Mouse (Mus musculus): Measurements from ENCODE around the gene Afm. TPM values are rescaled to one million over a fixed set of nuclear protein-coding genes. Genes with fewer than 3 reads are reported as not detected.

Afm gene
- not detected in 2 replicates for polyA plus RNA-seq (2011; ENCODE audit: insufficient read depth, insufficient read length, low replicate concordance, missing spikeins)

DNA sequence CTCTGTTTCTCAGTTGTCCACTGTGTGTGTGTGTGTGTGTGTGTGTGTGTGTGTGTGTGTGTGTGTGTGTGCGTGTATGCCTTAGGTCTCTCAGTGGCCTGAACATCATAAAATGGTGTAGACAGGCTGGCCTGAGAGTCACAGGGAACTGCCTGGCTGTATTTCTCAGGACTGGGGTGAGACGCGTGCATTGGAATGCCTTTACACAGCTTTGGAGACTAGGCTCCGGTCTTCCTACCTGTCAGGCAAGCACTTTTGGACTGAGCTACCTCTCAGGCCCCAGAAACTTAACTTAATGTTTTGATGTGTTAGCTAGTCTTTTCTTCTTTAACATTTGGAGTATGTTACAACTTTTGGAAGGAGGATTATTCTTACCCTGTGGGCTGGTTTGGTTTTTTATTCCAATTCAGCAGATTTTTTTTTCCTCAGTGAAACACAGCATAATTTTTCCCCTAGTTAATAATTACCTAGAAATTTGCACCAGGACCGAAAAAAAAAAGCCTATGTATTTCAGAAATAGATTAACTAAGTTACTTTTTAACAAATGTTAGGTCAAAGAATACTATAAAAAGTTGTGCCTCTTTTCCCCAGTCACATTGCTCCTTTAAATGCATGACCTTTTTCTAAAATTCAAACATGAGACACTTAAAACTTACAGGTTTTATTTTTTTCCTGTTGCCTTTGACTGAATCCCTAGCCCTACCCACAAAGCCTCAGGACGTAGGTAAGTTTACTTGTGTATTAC lies at the start of gene Afm:
TSS of gene Afm (plus strand) at position 577 of the 745 bp plus-strand sequence.
- Histone ChIP-seq H3K27ac (ENCODE audit: control insufficient read depth, insufficient read depth, low read depth, low read length, poor library complexity) (no peak within 1 kb of the TSS), H3K4me1 (ENCODE audit: control insufficient read depth, insufficient read depth, low read length) (no peaks in the 10 kb centered on the region), H3K4me3 (replicated peaks; ENCODE audit: control insufficient read depth, low read depth, low read length) (no peak within 1 kb of the TSS)
- 77% methylated on average over 6 of the region's 6 CpGs for WGBS
- TF ChIP-seq POLR2A (IDR thresholded peaks at IDR 0.05; ENCODE audit: borderline replicate concordance, control insufficient read depth, low read depth, low read length) (no peak), CTCF (IDR thresholded peaks at IDR 0.05; ENCODE audit: control insufficient read depth, insufficient read depth, low read length) (no peak)

DNA sequence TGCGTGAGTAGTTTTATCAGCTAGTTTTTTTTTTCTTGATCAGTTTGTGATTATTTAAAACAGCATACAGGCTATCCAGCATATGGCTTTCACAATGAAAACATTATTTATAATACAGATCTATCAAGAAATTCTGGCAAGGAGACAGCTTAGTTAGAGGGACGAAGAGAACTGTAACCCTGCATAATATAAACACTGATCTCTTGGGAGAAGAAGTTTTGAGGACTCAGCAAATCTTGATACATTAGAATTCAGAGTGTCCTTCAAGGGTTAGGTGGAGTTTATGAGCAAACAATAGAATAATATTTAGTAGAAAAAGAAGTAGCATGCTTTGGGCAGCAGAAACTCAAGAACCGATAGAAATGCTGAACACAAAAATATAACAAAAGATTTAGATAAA lies 47.9 kb upstream of the Afm start:
- TF ChIP-seq POLR2A (IDR thresholded peaks at IDR 0.05; ENCODE audit: borderline replicate concordance, control insufficient read depth, low read depth, low read length) (no peak), CTCF (IDR thresholded peaks at IDR 0.05; ENCODE audit: control insufficient read depth, insufficient read depth, low read length) (no peak)
- Histone ChIP-seq H3K27ac (ENCODE audit: control insufficient read depth, insufficient read depth, low read depth, low read length, poor library complexity) (no peak overlapping the region), H3K4me3 (replicated peaks; ENCODE audit: control insufficient read depth, low read depth, low read length) (no peak overlapping the region), H3K4me1 (ENCODE audit: control insufficient read depth, insufficient read depth, low read length) (no peaks in the 10 kb centered on the region)
- WGBS, result 90% methylated on average over 3 of the region's 3 CpGs

DNA sequence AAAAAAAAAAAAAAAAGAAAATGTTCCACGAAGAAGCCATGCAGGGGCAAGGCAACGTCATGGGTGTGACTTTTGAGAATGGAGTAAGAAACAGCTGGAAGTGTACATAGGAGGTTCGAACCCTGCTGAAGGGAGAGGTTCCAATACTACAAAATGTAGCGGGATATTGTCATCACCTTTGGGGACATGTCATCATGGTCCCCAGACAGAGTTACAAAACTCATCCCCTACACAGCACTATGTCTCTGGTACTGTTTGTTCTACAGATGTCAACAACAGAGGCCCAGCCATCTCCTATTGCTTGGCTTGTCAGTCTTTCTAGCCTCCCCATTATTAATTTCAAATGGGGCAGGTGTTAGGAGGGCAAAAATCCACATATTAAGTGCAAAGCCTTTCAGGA lies 44.8 kb upstream of the Afm start:
- H3K4me1 ChIP-seq (ENCODE audit: control insufficient read depth, insufficient read depth, low read length), result no peaks in the 10 kb centered on the region
- whole genome bisulfite sequencing, result 85% methylated on average over 4 of the region's 4 CpGs
- TF ChIP-seq CTCF (IDR thresholded peaks at IDR 0.05; ENCODE audit: control insufficient read depth, insufficient read depth, low read length), result no peak
- no peak for TF ChIP-seq POLR2A (IDR thresholded peaks at IDR 0.05; ENCODE audit: borderline replicate concordance, control insufficient read depth, low read depth, low read length)
- no peak overlapping the region for H3K4me3 ChIP-seq (replicated peaks; ENCODE audit: control insufficient read depth, low read depth, low read length)
- H3K27ac ChIP-seq (ENCODE audit: control insufficient read depth, insufficient read depth, low read depth, low read length, poor library complexity), result no peak overlapping the region

DNA sequence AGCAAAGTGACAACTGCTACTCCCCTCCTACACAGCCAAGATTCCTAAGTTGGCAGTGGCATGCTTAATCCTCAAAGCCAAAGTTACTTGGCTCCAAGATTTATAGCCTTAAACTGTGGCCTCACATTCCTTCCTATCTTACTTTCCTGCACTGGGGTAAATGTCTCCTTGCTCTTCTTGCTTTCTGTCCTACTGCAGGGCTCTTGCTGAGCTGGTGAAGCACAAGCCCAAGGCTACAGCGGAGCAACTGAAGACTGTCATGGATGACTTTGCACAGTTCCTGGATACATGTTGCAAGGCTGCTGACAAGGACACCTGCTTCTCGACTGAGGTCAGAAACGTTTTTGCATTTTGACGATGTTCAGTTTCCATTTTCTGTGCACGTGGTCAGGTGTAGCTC lies 44.4 kb upstream of the Afm start:
- no peak for TF ChIP-seq POLR2A (IDR thresholded peaks at IDR 0.05; ENCODE audit: borderline replicate concordance, control insufficient read depth, low read depth, low read length)
- TF ChIP-seq CTCF (IDR thresholded peaks at IDR 0.05; ENCODE audit: control insufficient read depth, insufficient read depth, low read length), result no peak

DNA sequence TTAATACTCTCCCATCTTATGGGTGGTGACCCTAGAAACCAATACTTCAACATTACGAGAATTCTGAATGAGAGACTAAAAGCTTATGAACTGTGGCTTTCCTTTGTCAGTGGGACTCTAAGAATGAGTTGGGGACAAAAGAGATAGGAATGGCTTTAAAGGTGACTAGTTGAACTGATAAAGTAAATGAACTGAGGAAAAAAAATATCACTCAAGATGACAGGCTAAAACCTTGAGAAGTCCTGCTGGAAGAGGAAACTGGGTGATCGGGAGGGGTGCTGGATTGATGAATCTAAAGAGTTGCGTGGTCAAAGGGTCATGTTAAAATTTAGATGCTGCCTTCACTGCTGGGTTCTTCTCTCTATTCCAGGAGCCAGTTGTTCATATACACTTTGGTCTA lies 42.0 kb upstream of the Afm start:
- TF ChIP-seq POLR2A (IDR thresholded peaks at IDR 0.05; ENCODE audit: borderline replicate concordance, control insufficient read depth, low read depth, low read length) (no peak), CTCF (IDR thresholded peaks at IDR 0.05; ENCODE audit: control insufficient read depth, insufficient read depth, low read length) (no peak)
- Histone ChIP-seq H3K4me1 (ENCODE audit: control insufficient read depth, insufficient read depth, low read length) (no peaks in the 10 kb centered on the region), H3K4me3 (replicated peaks; ENCODE audit: control insufficient read depth, low read depth, low read length) (no peak overlapping the region), H3K27ac (ENCODE audit: control insufficient read depth, insufficient read depth, low read depth, low read length, poor library complexity) (no peak overlapping the region)
- WGBS, result 86% methylated on average over 3 of the region's 3 CpGs

More for the DNA sequence above, 44.4 kb upstream of the Afm start:
- no peaks in the 10 kb centered on the region for H3K4me1 ChIP-seq (ENCODE audit: control insufficient read depth, insufficient read depth, low read length)
- H3K27ac ChIP-seq (ENCODE audit: control insufficient read depth, insufficient read depth, low read depth, low read length, poor library complexity), result no peak overlapping the region
- WGBS, result 82% methylated on average over 5 of the region's 5 CpGs
- no peak overlapping the region for H3K4me3 ChIP-seq (replicated peaks; ENCODE audit: control insufficient read depth, low read depth, low read length)

DNA sequence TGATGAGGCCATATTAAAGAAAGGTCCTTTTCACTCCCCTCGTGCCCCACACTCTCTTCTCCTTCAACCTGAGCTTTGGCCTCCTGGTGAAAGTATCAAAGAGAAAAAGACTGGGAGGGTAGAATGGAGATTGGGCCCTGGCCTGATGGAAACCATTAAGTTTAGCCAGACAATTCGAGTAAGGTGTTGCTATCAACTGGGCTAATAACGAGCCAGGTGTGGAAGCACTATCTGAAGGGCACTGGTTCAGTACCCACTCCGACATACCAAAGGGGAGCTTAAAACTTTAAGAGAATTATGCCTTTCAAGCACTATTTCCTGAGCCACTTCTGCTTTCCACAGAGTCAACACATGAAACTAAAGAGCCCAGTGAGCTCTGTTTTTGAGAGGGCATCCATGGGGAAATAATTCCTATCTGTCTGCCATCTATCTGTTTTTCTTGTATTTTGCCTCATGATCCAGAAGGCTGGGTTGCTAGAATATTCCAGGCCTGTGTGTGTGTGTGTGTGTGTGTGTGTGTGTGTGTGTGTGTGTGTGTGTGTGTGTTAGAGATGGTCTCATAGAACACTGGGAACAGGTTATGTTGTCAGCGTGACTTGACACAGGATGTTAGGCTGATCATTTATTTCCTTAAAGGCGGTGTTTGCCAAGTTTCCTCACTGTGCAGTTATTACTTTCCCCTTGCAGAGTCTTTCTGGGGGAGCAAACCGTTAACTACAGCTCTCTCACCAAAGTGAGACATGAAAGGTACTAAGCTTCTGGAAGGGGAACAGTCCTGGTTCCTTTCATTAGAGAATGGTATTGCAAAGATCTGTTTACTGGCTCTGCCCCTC lies 41.2 kb upstream of the Afm start:
- Histone ChIP-seq H3K27ac (ENCODE audit: control insufficient read depth, insufficient read depth, low read depth, low read length, poor library complexity) (no peak overlapping the region), H3K4me3 (replicated peaks; ENCODE audit: control insufficient read depth, low read depth, low read length) (no peak overlapping the region), H3K4me1 (ENCODE audit: control insufficient read depth, insufficient read depth, low read length) (no peaks in the 10 kb centered on the region)
- 13% methylated on average over 7 of the region's 7 CpGs for WGBS
- TF ChIP-seq CTCF (IDR thresholded peaks at IDR 0.05; ENCODE audit: control insufficient read depth, insufficient read depth, low read length) (no peak), POLR2A (IDR thresholded peaks at IDR 0.05; ENCODE audit: borderline replicate concordance, control insufficient read depth, low read depth, low read length) (no peak)

DNA sequence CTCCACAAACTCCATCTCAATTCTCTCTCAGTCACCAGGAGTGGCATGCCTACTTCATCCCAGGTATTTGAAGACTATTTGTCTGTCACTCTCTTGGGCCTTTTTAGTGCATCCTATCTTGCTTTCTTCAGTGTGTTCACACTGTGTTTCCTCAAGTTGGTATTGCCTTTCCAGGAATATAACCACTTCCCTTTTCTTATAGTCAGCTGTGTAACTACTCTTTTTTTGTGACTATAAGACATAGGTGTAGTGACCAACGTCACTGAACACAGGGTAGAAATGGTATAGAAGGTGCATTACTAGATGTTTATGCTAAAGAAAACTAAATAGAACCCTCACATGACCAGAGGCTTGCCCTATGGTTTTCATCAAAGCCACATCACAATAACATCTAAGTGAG lies 39.8 kb upstream of the Afm start:
- no peak overlapping the region for H3K4me3 ChIP-seq (replicated peaks; ENCODE audit: control insufficient read depth, low read depth, low read length)
- H3K4me1 ChIP-seq (ENCODE audit: control insufficient read depth, insufficient read depth, low read length), result no peaks in the 10 kb centered on the region
- H3K27ac ChIP-seq (ENCODE audit: control insufficient read depth, insufficient read depth, low read depth, low read length, poor library complexity), result no peak overlapping the region
- TF ChIP-seq POLR2A (IDR thresholded peaks at IDR 0.05; ENCODE audit: borderline replicate concordance, control insufficient read depth, low read depth, low read length) (no peak), CTCF (IDR thresholded peaks at IDR 0.05; ENCODE audit: control insufficient read depth, insufficient read depth, low read length) (no peak)
- 2% methylated on average over 1 of the region's 1 CpGs for WGBS

DNA sequence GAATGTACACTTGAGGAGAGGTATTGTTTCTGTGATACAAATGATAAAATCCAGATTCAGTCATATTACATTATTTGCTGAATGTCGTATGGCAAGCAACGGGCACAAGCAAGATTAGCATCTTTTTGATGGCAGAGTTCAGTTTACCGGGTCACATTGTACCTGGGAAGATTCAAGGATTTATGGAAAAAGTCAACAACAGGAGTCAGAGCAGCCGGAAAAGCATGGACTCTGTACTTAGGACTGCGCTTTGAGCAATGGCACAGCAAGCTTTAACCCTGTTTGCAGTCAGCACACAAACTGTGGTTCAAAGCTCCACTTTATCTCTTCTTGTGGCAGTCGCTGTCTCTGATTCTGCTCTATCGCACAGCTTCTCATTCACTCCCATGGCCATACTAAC lies 33.1 kb upstream of the Afm start:
- 84% methylated on average over 7 of the region's 7 CpGs for WGBS
- TF ChIP-seq POLR2A (IDR thresholded peaks at IDR 0.05; ENCODE audit: borderline replicate concordance, control insufficient read depth, low read depth, low read length), result no peak
- TF ChIP-seq CTCF (IDR thresholded peaks at IDR 0.05; ENCODE audit: control insufficient read depth, insufficient read depth, low read length), result no peak
- no peaks in the 10 kb centered on the region for H3K4me1 ChIP-seq (ENCODE audit: control insufficient read depth, insufficient read depth, low read length)
- H3K4me3 ChIP-seq (replicated peaks; ENCODE audit: control insufficient read depth, low read depth, low read length), result no peak overlapping the region
- no peak overlapping the region for H3K27ac ChIP-seq (ENCODE audit: control insufficient read depth, insufficient read depth, low read depth, low read length, poor library complexity)
